Mouse (Mus musculus) liver (tissue): ENCODE results near the gene Tmcc2.

Experiments
- DNase-seq: peaks from one replicate; pipeline ENCODE4 v3.0.0-alpha.2; 2020; ENCODE audit warnings: mixed read lengths

Tmcc2 gene

GRCm38 (mm10) chr1:132336921-132337320 lies 54.2 kb downstream of the Tmcc2 start:
- no peak for DNase-seq

GRCm38 (mm10) chr1:132335378-132335965 lies 55.6 kb downstream of the Tmcc2 start:
- no peak for DNase-seq

- DNase-seq, result no peak
These were observed 56.8 kb downstream of the Tmcc2 start for GRCm38 (mm10) chr1:132334178-132334801.

DNA sequence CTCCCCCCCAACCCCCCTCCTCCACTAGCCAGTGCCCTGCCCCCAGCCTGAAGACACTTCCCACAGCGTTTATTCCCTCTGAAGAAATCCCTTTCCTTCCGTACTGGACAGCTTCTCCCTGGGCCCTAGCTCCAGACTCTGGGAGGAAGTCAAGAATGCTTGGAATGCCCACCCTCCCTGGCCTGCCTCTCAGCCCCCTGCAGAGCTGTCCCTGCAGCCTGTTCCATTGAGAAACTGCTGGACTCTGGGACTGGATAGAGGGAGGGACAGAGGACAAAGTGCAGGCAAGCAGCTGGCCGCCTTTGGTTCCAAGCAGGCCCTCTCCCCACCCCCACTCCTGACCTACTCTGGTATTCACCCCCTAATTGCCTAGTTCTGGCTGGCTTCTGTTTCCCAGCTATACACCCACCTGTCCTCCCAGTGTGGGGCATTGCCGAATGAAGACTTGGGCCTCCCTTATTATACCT lies 57.4 kb downstream of the Tmcc2 start:
- DNase-seq, result peak; percentile 65

- DNase-seq, result no peak
These were observed 57.9 kb downstream of the Tmcc2 start for GRCm38 (mm10) chr1:132333201-132333600.

DNA sequence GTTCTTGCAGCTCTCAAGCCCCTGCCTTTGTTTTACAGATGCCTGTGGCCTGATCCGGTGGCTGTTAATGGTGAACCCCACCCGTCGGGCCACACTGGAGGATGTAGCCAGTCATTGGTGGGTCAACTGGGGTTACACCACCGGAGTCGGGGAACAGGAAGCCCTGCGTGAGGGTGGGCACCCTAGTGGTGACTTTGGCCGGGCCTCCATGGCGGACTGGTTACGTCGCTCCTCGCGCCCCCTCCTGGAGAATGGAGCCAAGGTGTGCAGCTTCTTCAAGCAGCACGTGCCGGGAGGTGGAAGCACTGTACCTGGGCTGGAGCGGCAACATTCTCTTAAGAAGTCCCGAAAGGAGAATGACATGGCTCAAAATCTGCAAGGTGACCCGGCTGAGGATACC lies 59.8 kb downstream of the Tmcc2 start:
- no peak for DNase-seq

DNA sequence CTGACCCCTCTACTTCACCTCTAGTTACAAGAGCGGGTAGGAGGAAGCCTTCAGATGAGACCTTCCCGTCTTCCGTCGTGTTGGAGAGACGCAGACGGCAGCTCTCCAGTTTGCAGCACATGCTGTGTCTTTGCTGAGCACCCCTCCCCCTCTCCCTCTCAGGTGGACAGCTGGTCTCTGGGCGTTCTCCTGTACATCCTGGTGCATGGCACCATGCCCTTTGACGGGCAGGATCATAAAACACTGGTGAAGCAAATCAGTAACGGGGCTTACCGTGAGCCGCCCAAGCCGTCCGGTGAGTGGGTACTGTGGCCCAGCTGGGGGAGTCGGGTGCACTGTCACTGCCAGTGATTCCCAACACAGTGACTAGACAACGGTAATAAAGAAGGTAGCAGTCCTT lies 60.7 kb downstream of the Tmcc2 start:
- no peak for DNase-seq

- DNase-seq, result no peak
These were observed 61.4 kb downstream of the Tmcc2 start for GRCm38 (mm10) chr1:132329656-132330055.

- DNase-seq, result no peak
These were observed 62.5 kb downstream of the Tmcc2 start for GRCm38 (mm10) chr1:132328565-132328964.

- no peak for DNase-seq
These were observed 63.6 kb downstream of the Tmcc2 start for GRCm38 (mm10) chr1:132327477-132327876.

DNA sequence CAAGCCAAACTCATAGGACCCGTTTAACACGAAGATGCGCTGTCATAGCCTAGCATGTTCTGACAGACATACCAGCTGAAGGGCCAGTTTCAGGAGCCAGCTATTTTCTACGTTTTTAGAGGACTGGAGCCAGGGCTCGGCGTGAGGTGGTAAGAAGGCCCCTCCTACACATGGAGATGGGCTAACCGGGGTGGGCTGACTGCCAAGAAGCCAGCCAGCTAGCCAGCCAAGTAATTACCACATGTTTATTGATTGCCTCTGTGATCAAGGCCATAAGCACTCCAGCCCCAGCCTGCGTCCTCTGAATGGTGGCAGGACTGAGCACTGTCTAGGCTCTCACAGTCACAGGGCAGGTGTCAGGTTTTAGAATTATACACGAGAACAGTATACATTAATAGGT lies 64.3 kb downstream of the Tmcc2 start:
- DNase-seq, result no peak

DNA sequence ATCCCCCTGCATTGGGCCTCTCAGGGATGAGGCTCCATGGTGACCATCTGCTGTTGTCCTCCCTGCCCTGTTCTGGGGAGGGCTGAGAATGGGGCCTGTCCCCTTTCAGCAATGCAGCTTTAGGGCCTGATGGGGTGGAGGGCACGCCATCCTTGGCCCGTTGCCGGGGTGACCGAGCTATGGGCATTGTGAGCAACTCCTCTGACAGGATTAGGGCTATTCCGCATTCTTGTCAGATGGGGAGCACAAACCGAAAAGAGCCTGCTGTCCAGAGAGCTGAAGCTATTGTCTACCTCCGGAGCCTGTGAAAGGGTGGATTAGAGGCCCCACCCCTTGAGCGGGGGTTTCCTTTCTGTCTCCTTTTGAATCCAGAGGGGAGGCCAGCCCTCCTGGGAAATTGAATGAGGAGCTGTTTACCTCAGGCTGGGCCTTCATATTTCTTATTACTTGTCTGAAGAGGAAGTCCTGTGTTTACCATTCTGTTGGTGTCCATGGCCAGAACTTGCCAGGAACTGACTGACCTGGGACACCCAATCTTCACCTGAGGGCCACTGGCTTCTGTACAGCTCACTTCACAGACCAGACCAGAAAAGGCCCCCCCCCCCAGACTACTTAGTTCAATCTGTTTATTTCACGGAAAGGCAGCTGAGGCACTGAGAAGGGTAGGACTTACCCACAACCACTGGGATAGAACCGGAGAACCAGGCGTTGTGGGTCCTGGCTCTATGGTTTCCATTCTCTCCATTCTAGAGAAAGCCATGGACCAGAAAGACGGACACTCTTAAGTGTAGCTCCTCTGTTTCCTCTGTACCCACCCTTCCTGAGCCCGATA lies 68.2 kb downstream of the Tmcc2 start:
- no peak for DNase-seq

DNA sequence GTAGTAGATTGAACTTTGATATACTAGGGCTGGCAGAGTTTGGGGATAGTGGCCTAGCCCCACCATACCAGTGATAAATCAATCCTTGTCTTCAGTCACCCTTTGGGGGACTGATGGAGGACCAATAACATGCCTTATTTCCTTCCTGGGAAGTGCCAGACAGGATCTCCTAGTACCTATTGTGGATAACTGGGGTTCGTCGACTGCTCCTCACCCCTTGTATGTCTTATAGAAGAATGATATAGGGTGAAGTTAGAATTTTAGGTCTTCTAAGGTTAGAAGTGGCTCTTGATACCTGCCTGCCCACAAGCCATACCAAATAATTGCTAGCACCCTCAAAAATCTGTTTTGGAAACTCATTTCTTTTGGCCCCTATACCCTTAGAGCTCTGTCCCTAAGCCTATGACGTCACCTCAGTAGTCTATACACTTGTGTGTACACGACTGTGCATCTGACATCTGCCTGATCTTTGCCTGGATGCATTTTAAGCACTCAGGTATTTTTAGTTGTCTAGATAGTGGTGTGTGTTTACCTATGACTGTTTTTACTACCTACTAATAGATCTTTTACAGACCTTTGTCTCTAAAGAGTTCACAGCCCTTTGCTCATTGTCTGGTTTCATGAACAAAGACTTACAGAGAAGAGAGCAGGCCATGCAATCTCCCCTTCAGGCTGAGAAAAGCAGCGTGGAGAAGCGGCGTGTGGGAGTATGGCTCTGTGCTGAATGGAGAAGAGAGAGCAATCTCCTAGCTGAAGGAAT lies 69.1 kb downstream of the Tmcc2 start:
- DNase-seq, result no peak

DNA sequence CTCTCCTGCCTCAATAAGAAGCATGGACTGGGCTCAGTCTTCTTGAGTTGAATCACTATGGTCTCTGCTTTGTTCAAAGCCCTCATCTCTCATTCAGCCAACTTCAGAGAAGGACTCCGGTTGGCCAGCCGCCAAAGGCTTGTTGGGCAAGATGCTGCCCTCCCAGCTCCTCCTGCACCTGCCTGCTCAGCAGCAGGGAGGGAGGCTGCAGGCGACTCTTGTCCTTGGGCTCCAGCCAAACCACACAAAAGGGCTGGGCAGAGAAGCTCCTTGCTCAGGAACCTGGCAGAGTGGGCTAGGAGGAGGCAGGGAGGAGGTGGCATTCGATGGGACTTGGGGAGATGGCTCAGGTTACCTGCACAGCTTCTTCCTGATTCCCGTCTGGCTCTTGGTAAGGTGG lies 71.8 kb downstream of the Tmcc2 start:
- no peak for DNase-seq

DNA sequence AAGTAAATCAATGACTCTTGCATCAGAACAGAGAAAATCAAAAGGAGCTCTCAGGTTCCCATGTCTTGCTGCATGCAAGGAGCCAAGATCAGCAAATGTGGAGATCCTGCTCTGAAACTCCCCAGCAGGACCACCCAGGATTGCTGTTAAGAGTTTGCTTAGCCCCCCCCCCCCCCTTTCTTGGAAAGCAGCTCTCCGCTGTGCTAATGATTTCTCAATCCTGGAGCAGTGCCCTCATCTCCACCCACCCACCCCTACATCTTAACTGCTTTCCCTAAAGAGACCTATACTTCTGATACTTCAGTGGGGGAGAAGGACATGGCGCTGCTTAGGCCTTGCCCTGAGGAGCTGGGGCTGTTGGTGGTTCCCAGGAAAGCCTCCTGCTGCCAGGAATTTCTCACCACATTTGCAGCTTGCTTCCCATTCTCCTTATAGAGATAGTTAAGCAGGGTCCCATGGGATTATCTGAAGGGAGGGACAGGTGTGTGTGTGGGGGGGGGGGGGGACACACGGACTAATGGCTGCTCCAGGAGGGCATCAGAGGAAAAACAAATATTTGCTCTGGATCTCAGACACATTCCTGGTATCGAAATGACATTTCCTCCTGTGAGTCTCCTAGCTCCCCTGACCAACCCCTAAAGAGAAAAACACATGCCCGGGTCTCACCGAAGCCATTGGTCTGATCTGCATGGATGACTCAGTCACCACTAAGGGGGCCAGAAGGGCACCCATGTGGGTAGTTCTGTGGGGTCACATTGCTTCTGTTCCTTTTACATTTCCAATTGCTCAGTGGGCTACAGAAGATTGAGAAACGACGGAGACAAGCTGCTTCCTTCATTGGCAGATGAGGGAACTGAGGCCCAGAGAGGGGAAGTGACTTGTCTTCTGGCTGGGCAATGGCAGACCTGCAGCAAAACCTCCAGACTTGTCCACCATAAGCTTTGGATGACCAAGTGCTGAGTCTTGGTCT lies 72.9 kb downstream of the Tmcc2 start:
- DNase-seq, result no peak

GRCm38 (mm10) chr1:132317413-132317812 lies 73.7 kb downstream of the Tmcc2 start:
- DNase-seq, result no peak

DNA sequence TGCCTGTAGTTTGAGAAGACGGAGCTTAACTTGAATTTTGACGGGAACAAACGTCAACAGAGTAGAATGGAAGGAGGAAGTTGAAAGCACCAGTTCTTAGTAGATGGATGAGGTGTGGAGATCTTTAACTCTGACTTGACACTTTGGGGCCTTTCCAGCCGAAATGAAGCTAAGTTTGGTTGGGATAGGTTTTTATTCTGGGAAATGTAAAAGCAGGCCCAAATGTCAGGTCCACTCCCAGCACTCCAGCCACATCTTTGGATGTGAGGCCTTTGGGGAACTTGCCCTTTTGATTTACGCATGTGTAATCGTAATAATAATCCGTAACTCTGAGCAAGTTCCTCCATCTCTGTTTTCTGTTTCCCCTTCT lies 74.5 kb downstream of the Tmcc2 start:
- no peak for DNase-seq

DNA sequence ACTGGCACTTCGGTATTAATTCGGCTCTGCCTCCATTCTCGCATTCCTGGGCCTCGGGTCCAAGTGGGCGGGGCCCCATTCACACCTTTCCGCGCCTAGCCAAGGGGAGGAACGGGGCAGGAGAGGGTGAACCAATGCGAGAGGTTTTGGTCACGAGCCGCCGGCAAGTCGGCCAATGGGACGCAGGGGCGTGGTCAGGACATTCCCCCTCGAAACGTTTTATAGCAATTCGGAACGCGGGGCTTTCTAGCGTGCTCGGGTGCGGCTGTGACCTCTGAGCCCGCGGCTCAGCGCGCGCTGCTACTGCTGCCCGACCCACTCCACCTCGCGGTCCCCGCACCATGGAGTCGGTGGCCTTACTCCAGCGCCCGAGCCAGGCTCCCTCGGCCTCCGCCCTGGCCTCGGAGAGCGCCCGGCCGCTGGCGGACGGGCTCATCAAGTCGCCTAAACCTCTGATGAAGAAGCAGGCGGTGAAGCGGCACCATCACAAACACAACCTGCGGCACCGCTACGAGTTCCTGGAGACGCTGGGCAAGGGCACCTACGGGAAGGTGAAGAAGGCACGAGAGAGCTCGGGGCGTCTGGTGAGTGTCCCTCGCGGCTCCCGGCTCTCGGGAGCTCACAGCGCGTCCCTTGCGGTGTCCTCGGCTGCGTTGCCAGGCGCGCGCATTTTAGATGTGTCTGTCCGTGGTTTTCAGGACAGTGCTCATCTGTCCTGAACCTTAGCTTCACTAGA lies 75.0 kb downstream of the Tmcc2 start, which contains the start of gene Nuak2:
Gene Nuak2 (plus strand): TSS at position 238 of the 736 bp plus-strand sequence.
- DNase-seq, result peak; percentile 86

GRCm38 (mm10) chr1:132312703-132313102 lies 78.4 kb downstream of the Tmcc2 start:
- peak; percentile 26 for DNase-seq

DNA sequence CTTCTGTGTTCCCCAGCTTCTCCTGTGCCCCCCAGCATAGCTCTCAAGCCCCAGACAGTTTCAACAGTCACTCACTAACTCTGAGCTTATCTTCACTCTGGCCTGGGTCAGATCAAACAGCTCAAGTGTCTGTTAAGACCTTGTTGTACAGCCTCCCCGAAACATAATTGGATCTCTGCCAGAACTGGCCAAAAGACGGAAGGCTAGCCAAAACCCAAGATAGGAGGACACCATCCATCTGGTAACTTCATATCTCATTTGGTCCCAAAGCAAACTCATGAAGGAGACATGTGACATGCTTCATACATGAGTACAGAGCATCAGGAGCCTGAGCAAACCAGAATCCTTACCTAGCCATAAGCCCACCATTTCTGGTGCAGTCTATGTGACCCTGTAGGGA lies 79.0 kb downstream of the Tmcc2 start:
- no peak for DNase-seq

DNA sequence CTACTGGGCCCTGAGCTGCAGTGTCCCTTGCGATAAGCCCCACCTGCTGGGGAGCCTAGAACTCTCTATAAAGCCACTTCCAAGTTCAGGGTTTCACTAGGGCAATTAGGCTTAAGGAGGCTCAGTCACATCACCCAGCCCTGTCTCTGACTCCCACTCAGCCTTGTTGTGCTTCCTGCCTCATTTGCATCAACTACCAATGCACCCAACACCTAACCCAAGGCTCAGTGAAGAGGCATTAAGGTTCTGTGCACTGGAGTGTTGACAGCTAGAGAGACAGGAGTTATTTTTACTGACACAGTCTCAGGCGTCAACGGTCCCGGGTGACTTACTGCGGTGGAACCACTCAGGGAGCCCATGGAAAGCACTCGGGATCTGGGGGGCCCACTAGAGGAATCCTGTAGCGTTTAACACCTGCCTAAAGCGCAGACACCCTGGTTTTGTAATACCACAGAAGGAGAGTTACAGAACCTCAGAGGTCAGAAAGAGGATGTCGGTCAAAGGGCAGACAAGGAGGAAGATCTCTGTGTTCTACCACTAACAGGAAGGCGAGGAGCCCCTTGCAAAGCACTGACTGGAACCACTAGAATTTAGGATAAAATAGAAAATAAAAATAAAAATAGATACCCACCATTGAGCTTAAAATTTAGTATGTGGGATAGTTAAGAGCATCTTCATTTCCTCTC lies 79.8 kb downstream of the Tmcc2 start:
- DNase-seq, result no peak
